Mouse (Mus musculus) kidney, adult 2 months (tissue): ENCODE data around the gene Cfhr2.

Experiments used
- CTCF ChIP-seq: fragments of 200-500 bp; conservative IDR thresholded peaks from 2 replicates; pipeline ENCODE4 v1.5.1; 2011; ENCODE audit warnings: low read depth, mild to moderate bottlenecking, control low read depth, low read length, moderate library complexity, mixed read lengths; ENCODE audit not compliant: insufficient read depth, insufficient read length
- POLR2A ChIP-seq: fragments of 200-500 bp; IDR thresholded peaks from one replicate; pipeline ENCODE4 v1.6.1; 2011; ENCODE audit warnings: low read depth, low read length, control low read depth

DNA sequence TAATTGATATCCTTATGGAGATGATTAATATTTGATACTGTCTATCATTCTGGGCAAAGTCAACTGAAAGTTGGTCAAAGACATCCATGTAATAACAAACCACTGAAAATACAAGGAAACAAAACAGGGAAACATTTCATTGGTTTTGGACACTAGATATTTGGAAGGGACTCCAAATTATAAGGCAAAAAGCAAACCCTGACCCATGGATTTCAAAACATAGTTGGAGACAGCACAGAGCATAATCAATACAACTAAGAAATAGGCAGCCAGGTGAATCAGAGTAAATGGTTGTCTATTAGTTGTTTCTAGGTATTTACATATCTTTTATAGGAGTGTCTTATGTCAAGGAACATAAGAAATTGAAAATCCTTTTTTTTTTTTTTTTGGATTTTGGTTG, 5.2 kb upstream of the Cfhr2 start:
- TF ChIP-seq CTCF = no peak
- no peak for TF ChIP-seq POLR2A
